Mouse (Mus musculus): ENCODE measurements at regions not wholly inside any gene's neighbourhood (a gene's known extent, or its start where the extent isn't known, plus 50 kb on each side); places are given as distances from the start of the nearest gene placed in this dataset.

- no peak for DNase-seq (ENCODE audit: low read depth, low spot score)
These were observed 58.6 kb upstream of the Dbx2 start for GRCm38 (mm10) chr15:95714408-95714807.

GRCm38 (mm10) chr15:95715941-95716340 lies 60.2 kb upstream of the Dbx2 start:
- DNase-seq (ENCODE audit: low read depth, low spot score) = no peak

- peak; percentile 1 for DNase-seq (ENCODE audit: low read depth, low spot score)
These were observed 66.9 kb upstream of the Ano6 start for GRCm38 (mm10) chr15:95723699-95724098.

- DNase-seq (ENCODE audit: low read depth, low spot score) = peak; percentile 15
These were observed 64.8 kb upstream of the Ano6 start for GRCm38 (mm10) chr15:95725866-95726265.

GRCm38 (mm10) chr15:95726516-95726915 lies 64.1 kb upstream of the Ano6 start:
- no peak for DNase-seq (ENCODE audit: low read depth, low spot score)

- no peak for DNase-seq (ENCODE audit: low read depth, low spot score)
These were observed 54.9 kb upstream of the Ano6 start for GRCm38 (mm10) chr15:95735746-95736145.
